Mouse (Mus musculus): ENCODE data around the gene Fst. TPM values are rescaled to one million over a fixed set of nuclear protein-coding genes. Genes with fewer than 3 reads are reported as not detected.
A peak's percentile ranks its signal among the peaks of the same experiment; 100 is the strongest.

Gene Fst
- polyA plus RNA-seq, 1 experiment = 0.16 TPM

- no peak for DNase-seq (ENCODE audit: low read depth in 1 of 2, low spot score in 2 of 2)
- no peak for TF ChIP-seq CTCF (IDR thresholded peaks at IDR 0.05; ENCODE audit: extremely low read depth, insufficient read depth, insufficient read length, insufficient replicate concordance)
- TF ChIP-seq POLR2A (IDR thresholded peaks at IDR 0.05; ENCODE audit: low read depth, low read length) = no peak
- Histone ChIP-seq H3K4me1 (ENCODE audit: control insufficient read depth, insufficient read depth, insufficient read length) (no peaks in the 10 kb centered on the region; the same call in 1 of the 2 replicates), H3K27me3 (ENCODE audit: control insufficient read depth, insufficient read depth, low read length) (peaks cover 8% of the 10 kb centered on the region), H3K27ac (ENCODE audit: insufficient read depth, low read length) (no peak overlapping the region), H3K36me3 (ENCODE audit: control insufficient read depth, insufficient read depth, low read length) (no peaks in the 10 kb centered on the region), H3K4me3 (ENCODE audit: extremely low read depth, insufficient read depth, insufficient read length) (no peak overlapping the region)
- WGBS = 71% methylated on average over 3 of the region's 3 CpGs
Measured at GRCm38 (mm10) chr13:114464824-114465223, 6.1 kb upstream of the Fst start.

GRCm38 (mm10) chr13:114462548-114463408, 4.0 kb upstream of the Fst start:
- H3K36me3 ChIP-seq (ENCODE audit: control insufficient read depth, insufficient read depth, low read length) = no peaks in the 10 kb centered on the region
- TF ChIP-seq POLR2A (IDR thresholded peaks at IDR 0.05; ENCODE audit: low read depth, low read length) (no peak), CTCF (IDR thresholded peaks at IDR 0.05; ENCODE audit: extremely low read depth, insufficient read depth, insufficient read length, insufficient replicate concordance) (no peak)
- 68% methylated on average over 8 of the region's 8 CpGs for WGBS
- H3K4me1 ChIP-seq (ENCODE audit: control insufficient read depth, insufficient read depth, insufficient read length) = no peaks in the 10 kb centered on the region; the same call in 1 of the 2 replicates
- no peak overlapping the region for H3K4me3 ChIP-seq (ENCODE audit: extremely low read depth, insufficient read depth, insufficient read length)
- DNase-seq (ENCODE audit: low read depth in 1 of 2, low spot score in 2 of 2) = no peak
- no peak overlapping the region for H3K27ac ChIP-seq (ENCODE audit: insufficient read depth, low read length)
- peaks cover 22% of the 10 kb centered on the region for H3K27me3 ChIP-seq (ENCODE audit: control insufficient read depth, insufficient read depth, low read length)

DNA sequence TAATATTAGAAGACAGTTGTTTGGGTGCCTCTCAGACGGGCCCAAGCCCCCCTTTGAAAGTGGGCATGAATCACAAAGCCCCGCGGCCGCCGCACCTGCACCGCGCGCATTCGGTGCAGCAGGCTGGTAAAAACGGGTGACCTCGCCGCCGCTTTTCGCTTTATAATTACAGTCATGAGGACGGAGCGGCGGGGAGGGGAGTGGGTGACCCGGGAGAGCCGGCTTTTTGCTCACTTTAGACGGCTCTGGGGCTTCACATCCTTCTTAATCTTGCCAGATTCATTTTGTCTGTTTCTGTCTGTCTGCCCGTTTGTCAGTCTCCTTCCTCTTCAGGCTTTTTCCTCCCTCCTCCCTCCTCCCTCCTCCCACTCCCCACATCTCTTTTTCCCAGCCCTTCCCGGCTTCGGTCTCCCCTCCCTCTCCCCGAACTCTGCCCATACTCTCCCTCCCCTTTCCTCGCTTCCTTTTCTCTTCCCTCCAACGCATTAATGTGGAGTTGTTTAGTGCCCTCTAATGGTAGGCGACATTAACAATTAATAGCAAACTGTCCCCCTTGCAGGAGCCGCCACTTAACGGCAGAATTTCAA, 1.6 kb upstream of the Fst start:
- Histone ChIP-seq H3K27ac (ENCODE audit: insufficient read depth, low read length) (no peak overlapping the region), H3K36me3 (ENCODE audit: control insufficient read depth, insufficient read depth, low read length) (no peaks in the 10 kb centered on the region), H3K4me3 (ENCODE audit: extremely low read depth, insufficient read depth, insufficient read length) (peak overlapping the region; percentile 26; the same call in 1 of the 2 replicates), H3K27me3 (ENCODE audit: control insufficient read depth, insufficient read depth, low read length) (peaks cover 24% of the 10 kb centered on the region), H3K4me1 (ENCODE audit: control insufficient read depth, insufficient read depth, insufficient read length) (peaks cover 4% of the 10 kb centered on the region; the same call in 1 of the 2 replicates)
- DNase-seq (ENCODE audit: low read depth in 1 of 2, low spot score in 2 of 2) = no peak
- TF ChIP-seq POLR2A (IDR thresholded peaks at IDR 0.05; ENCODE audit: low read depth, low read length) = no peak
- no peak for TF ChIP-seq CTCF (IDR thresholded peaks at IDR 0.05; ENCODE audit: extremely low read depth, insufficient read depth, insufficient read length, insufficient replicate concordance)
- WGBS = 2% methylated on average over 29 of the region's 29 CpGs

DNA sequence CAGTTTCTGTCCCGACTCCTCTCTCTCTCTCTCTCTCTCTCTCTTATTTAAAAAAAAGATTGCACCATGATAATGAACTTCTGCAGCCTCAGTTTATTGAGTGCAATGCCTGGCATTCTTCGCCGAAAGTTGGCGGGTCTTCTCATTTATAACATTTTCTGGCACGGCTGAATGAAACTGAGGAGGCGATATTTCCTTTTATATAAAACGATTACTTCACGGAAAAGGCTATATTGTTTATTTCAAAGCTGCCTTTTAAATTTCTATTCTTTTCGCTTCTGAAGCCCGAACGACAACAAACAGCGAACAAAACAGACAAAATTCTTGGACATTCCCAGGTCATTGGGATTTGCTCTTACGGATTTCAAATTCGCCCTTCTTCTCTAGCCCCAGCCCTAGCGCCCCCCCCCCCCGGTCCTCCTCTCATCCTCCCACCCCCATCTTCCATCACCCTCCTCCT, 980 bp upstream of the Fst start:
- Histone ChIP-seq H3K4me1 (ENCODE audit: control insufficient read depth, insufficient read depth, insufficient read length) (peaks cover 4% of the 10 kb centered on the region; the same call in 1 of the 2 replicates), H3K27me3 (ENCODE audit: control insufficient read depth, insufficient read depth, low read length) (peaks cover 24% of the 10 kb centered on the region), H3K4me3 (ENCODE audit: extremely low read depth, insufficient read depth, insufficient read length) (peak overlapping the region; percentile 44; the same call in 1 of the 2 replicates), H3K36me3 (ENCODE audit: control insufficient read depth, insufficient read depth, low read length) (no peaks in the 10 kb centered on the region), H3K27ac (ENCODE audit: insufficient read depth, low read length) (no peak overlapping the region)
- no peak for DNase-seq (ENCODE audit: low read depth in 1 of 2, low spot score in 2 of 2)
- WGBS = 3% methylated on average over 16 of the region's 16 CpGs
- TF ChIP-seq CTCF (IDR thresholded peaks at IDR 0.05; ENCODE audit: extremely low read depth, insufficient read depth, insufficient read length, insufficient replicate concordance) = no peak
- TF ChIP-seq POLR2A (IDR thresholded peaks at IDR 0.05; ENCODE audit: low read depth, low read length) = no peak

DNA sequence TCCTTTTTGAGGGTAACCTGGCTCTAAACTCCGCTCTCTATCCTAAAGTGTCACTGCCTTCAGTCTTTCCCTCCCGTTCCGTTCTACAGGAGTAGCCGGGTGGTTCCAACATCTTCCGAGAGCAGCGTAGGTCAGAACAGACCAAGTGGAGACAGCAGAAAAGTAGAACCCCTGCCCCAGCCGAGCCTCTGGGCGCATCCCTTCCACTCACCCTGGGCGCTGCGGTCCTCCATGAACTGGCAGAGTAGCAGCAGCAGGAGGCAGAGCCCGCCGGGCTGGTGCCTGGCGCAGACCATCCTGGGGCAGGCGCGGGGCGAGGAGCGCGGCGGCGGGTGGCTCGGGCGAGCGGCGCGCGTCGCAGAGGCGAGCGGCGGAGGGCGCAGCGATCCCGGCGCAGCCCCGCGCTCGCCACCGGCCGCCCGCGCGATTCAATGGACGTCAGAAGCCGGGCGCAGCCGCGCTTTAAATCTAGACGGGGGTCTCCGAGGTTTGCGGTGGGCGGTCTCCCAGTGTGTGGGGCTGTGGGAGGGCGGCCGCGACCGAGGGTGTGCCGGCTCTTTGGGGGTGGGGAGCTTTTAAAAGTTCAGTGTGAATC, 363 bp downstream of the Fst start:
- H3K4me1 ChIP-seq (ENCODE audit: control insufficient read depth, insufficient read depth, insufficient read length) = peaks cover 4% of the 10 kb centered on the region; the same call in 1 of the 2 replicates
- no peaks in the 10 kb centered on the region for H3K36me3 ChIP-seq (ENCODE audit: control insufficient read depth, insufficient read depth, low read length)
- H3K27me3 ChIP-seq (ENCODE audit: control insufficient read depth, insufficient read depth, low read length) = peaks cover 24% of the 10 kb centered on the region
- no peak overlapping the region for H3K4me3 ChIP-seq (ENCODE audit: extremely low read depth, insufficient read depth, insufficient read length)
- 3% methylated on average over 55 of the region's 56 CpGs for WGBS
- no peak overlapping the region for H3K27ac ChIP-seq (ENCODE audit: insufficient read depth, low read length)
- TF ChIP-seq CTCF (IDR thresholded peaks at IDR 0.05; ENCODE audit: extremely low read depth, insufficient read depth, insufficient read length, insufficient replicate concordance) (no peak), POLR2A (IDR thresholded peaks at IDR 0.05; ENCODE audit: low read depth, low read length) (no peak)
- DNase-seq (ENCODE audit: low read depth in 1 of 2, low spot score in 2 of 2) = no peak

GRCm38 (mm10) chr13:114457567-114458120, 1.1 kb downstream of the Fst start:
- Histone ChIP-seq H3K27me3 (ENCODE audit: control insufficient read depth, insufficient read depth, low read length) (peaks cover 24% of the 10 kb centered on the region), H3K27ac (ENCODE audit: insufficient read depth, low read length) (no peak overlapping the region), H3K36me3 (ENCODE audit: control insufficient read depth, insufficient read depth, low read length) (no peaks in the 10 kb centered on the region), H3K4me1 (ENCODE audit: control insufficient read depth, insufficient read depth, insufficient read length) (peaks cover 4% of the 10 kb centered on the region; the same call in 1 of the 2 replicates), H3K4me3 (ENCODE audit: extremely low read depth, insufficient read depth, insufficient read length) (no peak overlapping the region)
- 3% methylated on average over 15 of the region's 15 CpGs for WGBS
- TF ChIP-seq POLR2A (IDR thresholded peaks at IDR 0.05; ENCODE audit: low read depth, low read length) (no peak), CTCF (IDR thresholded peaks at IDR 0.05; ENCODE audit: extremely low read depth, insufficient read depth, insufficient read length, insufficient replicate concordance) (no peak)
- no peak for DNase-seq (ENCODE audit: low read depth in 1 of 2, low spot score in 2 of 2)
